Mouse (Mus musculus): ENCODE data around the gene Apoc1. TPM values are rescaled to one million over a fixed set of nuclear protein-coding genes. Genes with fewer than 3 reads are reported as not detected.

Apoc1 gene
- polyA plus RNA-seq, 1 experiment from 2014 or later = 8.8 TPM

DNA sequence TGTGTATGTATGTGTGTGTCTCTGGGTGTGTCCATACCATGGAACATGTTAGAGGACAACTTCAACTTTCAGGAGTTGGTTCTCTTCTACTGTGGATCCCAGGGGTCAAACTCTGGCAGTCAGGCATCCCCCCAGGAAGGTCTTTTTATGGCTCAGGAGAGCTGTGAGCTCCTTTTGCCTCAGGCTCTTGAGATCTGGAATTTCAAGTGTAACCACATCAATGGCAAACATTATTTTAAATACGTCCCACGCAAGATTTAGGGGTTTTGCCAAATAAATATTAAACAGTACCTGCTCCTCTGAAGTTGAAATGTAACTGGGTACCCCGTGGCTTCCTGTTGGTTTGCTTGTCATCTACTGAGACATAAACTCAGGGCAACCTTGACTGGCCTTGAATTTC, 9.5 kb downstream of the Apoc1 start:
- Histone ChIP-seq H3K36me3 (no peaks in the 10 kb centered on the region), H3K4me1 (peaks cover 7% of the 10 kb centered on the region; the same call in 1 of the 2 replicates), H3K27ac (replicated peaks) (no peak overlapping the region), H3K9ac (0 out of 2 replicates have a peak overlapping the region, but pooled peaks have one; percentile 5), H3K27me3 (replicated peaks) (no peaks in the 10 kb centered on the region), H3K4me2 (no peak overlapping the region), H3K4me3 (no peak overlapping the region), H3K9me3 (no peaks in the 10 kb centered on the region)
- ATAC-seq (ENCODE audit: extremely low read depth, insufficient number of reproducible peaks, low FRiP score, low TSS enrichment) = no peak
- WGBS = 67% methylated on average over 3 of the region's 3 CpGs

- 46% methylated on average over 8 of the region's 8 CpGs for WGBS
- Histone ChIP-seq H3K9ac (0 out of 2 replicates have a peak within 1 kb of the TSS, but pooled peaks have one; percentile 24), H3K4me1 (peaks cover 7% of the 10 kb centered on the region; the same call in 1 of the 2 replicates), H3K4me3 (no peak within 1 kb of the TSS), H3K36me3 (no peaks in the 10 kb centered on the region), H3K27me3 (replicated peaks) (no peaks in the 10 kb centered on the region), H3K27ac (replicated peaks) (no peak within 1 kb of the TSS), H3K4me2 (no peak within 1 kb of the TSS), H3K9me3 (no peaks in the 10 kb centered on the region)
- no peak for ATAC-seq (ENCODE audit: extremely low read depth, insufficient number of reproducible peaks, low FRiP score, low TSS enrichment)
These were observed 11.2 kb downstream of the Apoc1 start, which contains the start of the genes Gm44805 and Apoc4 for GRCm38 (mm10) chr7:19681202-19681694. TSS of gene Gm44805 (minus strand) at chr7:19681423. TSS of gene Apoc4 (minus strand) at chr7:19681479.

DNA sequence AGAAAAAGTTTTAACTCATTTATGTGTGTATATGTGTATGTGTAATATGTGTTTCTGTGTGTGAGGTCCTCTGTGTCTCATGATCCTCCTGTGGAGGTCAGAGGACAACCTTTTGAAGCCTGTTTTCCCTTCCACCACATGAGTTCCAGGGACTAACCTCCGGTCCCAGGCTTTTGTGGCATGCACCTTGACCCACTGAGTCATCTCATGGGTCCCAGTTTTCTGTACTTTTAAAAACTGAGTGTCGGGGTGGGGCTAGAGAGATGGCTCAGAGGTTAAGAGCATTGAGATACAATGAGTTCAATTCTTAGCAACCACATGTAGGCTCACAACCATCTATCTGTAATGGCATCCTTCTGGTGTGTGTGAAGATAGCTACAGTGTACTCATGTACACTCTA, 11.8 kb downstream of the Apoc1 start:
- peaks cover 7% of the 10 kb centered on the region; the same call in 1 of the 2 replicates for H3K4me1 ChIP-seq
- H3K9me3 ChIP-seq = no peaks in the 10 kb centered on the region
- 75% methylated on average over 2 of the region's 2 CpGs for WGBS

GRCm38 (mm10) chr7:19678901-19679300, 13.6 kb downstream of the Apoc1 start:
- Histone ChIP-seq H3K4me2 (no peak overlapping the region), H3K36me3 (no peaks in the 10 kb centered on the region), H3K9ac (no peak overlapping the region), H3K27me3 (replicated peaks) (no peaks in the 10 kb centered on the region), H3K4me1 (peaks cover 7% of the 10 kb centered on the region; the same call in 1 of the 2 replicates), H3K9me3 (no peaks in the 10 kb centered on the region), H3K4me3 (no peak overlapping the region), H3K27ac (replicated peaks) (no peak overlapping the region)
- 95% methylated on average over 3 of the region's 3 CpGs for WGBS
- no peak for ATAC-seq (ENCODE audit: extremely low read depth, insufficient number of reproducible peaks, low FRiP score, low TSS enrichment)

More for the DNA sequence above, 11.8 kb downstream of the Apoc1 start:
- ATAC-seq (ENCODE audit: extremely low read depth, insufficient number of reproducible peaks, low FRiP score, low TSS enrichment) = no peak
- no peak overlapping the region for H3K9ac ChIP-seq
- H3K27me3 ChIP-seq (replicated peaks) = no peaks in the 10 kb centered on the region
- no peaks in the 10 kb centered on the region for H3K36me3 ChIP-seq
- H3K4me3 ChIP-seq = no peak overlapping the region
- no peak overlapping the region for H3K27ac ChIP-seq (replicated peaks)
- H3K4me2 ChIP-seq = no peak overlapping the region

GRCm38 (mm10) chr7:19677872-19678271, 14.6 kb downstream of the Apoc1 start, which contains the start of gene Apoc2:
TSS of gene Apoc2 (minus strand) at chr7:19677941.
- WGBS = 52% methylated on average over 8 of the region's 8 CpGs
- Histone ChIP-seq H3K4me3 (no peak within 1 kb of the TSS), H3K27me3 (replicated peaks) (no peaks in the 10 kb centered on the region), H3K36me3 (no peaks in the 10 kb centered on the region), H3K27ac (replicated peaks) (no peak within 1 kb of the TSS), H3K4me1 (peaks cover 7% of the 10 kb centered on the region; the same call in 1 of the 2 replicates), H3K9ac (no peak within 1 kb of the TSS), H3K9me3 (no peaks in the 10 kb centered on the region), H3K4me2 (no peak within 1 kb of the TSS)
- ATAC-seq (ENCODE audit: extremely low read depth, insufficient number of reproducible peaks, low FRiP score, low TSS enrichment) = no peak

DNA sequence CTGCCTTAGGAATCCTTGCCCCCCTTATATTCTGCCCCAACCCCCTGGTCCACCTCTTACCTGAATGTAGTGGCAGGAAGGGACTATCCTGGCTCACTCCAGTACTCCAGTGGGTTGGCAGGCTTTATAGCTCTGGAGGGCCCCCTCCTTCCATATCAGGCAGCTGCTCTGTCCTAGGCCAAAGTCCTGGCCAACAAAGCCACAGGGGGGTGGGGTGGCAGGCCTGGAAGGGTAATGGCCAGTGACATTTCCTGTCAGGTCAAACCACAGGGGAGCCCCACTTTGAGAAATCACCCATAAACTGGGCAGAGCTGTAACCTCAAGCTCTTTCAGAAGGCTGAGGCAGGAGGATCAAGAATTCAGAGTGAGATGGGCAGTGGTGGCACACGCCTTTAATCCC, 15.8 kb downstream of the Apoc1 start:
- no peak overlapping the region for H3K4me2 ChIP-seq
- no peaks in the 10 kb centered on the region for H3K27me3 ChIP-seq (replicated peaks)
- no peaks in the 10 kb centered on the region for H3K36me3 ChIP-seq
- no peak overlapping the region for H3K27ac ChIP-seq (replicated peaks)
- H3K9me3 ChIP-seq = no peaks in the 10 kb centered on the region
- H3K9ac ChIP-seq = no peak overlapping the region
- ATAC-seq (ENCODE audit: extremely low read depth, insufficient number of reproducible peaks, low FRiP score, low TSS enrichment) = no peak
- peaks cover 7% of the 10 kb centered on the region; the same call in 1 of the 2 replicates for H3K4me1 ChIP-seq
- H3K4me3 ChIP-seq = no peak overlapping the region
- WGBS = 61% methylated on average over 1 of the region's 1 CpGs

GRCm38 (mm10) chr7:19675824-19676223, 16.6 kb downstream of the Apoc1 start:
- no peak overlapping the region for H3K4me3 ChIP-seq
- no peak for ATAC-seq (ENCODE audit: extremely low read depth, insufficient number of reproducible peaks, low FRiP score, low TSS enrichment)
- no peak overlapping the region for H3K27ac ChIP-seq (replicated peaks)
- no peaks in the 10 kb centered on the region for H3K9me3 ChIP-seq
- 74% methylated on average over 10 of the region's 10 CpGs for WGBS
- no peak overlapping the region for H3K4me2 ChIP-seq
- H3K9ac ChIP-seq = no peak overlapping the region
- no peaks in the 10 kb centered on the region for H3K27me3 ChIP-seq (replicated peaks)
- no peaks in the 10 kb centered on the region for H3K36me3 ChIP-seq
- H3K4me1 ChIP-seq = no peaks in the 10 kb centered on the region

DNA sequence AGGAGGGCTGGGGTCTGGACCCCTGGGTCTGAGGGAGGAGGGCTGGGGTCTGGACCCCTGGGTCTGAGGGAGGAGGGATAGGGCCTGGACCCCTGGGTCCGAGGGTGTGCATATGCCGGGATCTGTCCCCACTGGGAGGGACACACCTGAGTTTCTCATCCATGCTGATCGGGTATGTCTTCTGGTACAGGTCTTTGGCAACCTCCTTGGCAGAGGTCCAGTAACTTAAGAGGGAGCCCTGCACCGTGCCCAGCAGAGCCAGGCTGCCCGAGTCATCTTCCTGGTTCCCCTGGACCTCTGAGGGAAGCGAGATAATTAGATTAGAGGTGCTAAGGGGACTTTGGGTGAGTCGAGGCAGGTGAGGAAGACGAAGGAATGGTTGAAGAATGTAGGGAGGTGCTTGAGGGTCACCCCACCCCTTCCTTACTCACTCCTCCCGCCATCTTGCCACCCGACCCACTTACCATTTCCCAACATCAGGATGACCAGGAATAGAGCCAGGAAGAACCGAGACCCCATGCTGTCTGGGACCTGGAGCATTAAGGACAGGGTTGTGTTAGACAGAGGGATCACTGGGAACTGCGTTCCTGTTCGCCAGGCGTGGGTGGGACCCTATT, 19.3 kb downstream of the Apoc1 start:
- no peak overlapping the region for H3K4me3 ChIP-seq
- H3K36me3 ChIP-seq = no peaks in the 10 kb centered on the region
- no peak for ATAC-seq (ENCODE audit: extremely low read depth, insufficient number of reproducible peaks, low FRiP score, low TSS enrichment)
- H3K9me3 ChIP-seq = no peaks in the 10 kb centered on the region
- H3K4me2 ChIP-seq = no peak overlapping the region
- WGBS = 54% methylated on average over 14 of the region's 14 CpGs
- H3K9ac ChIP-seq = no peak overlapping the region
- H3K4me1 ChIP-seq = peaks cover 7% of the 10 kb centered on the region
- H3K27ac ChIP-seq (replicated peaks) = no peak overlapping the region
- no peaks in the 10 kb centered on the region for H3K27me3 ChIP-seq (replicated peaks)

DNA sequence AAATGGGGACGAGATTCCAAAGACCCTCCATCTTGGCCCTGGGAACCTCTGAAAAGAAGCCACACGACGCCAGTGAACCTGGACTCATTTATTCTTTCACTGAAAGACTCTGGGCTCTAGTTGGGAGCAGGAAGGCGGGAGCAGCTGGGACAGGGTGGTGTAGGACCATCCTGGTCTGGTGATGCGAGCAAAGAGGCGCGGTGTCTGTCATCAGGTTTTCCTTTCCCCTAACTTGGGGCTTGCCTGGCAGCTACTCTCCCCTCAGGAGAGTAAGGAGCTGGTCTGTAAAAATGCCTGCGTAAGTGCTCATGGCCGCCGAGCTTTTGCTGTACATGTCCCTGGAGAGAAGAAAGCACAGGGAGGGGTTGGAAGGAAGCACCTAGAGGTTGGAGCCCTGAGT, 20.9 kb downstream of the Apoc1 start:
- Histone ChIP-seq H3K4me3 (no peak overlapping the region), H3K9me3 (no peaks in the 10 kb centered on the region), H3K27me3 (replicated peaks) (no peaks in the 10 kb centered on the region), H3K9ac (no peak overlapping the region), H3K4me2 (no peak overlapping the region), H3K36me3 (no peaks in the 10 kb centered on the region), H3K27ac (replicated peaks) (no peak overlapping the region), H3K4me1 (peaks cover 7% of the 10 kb centered on the region)
- no peak for ATAC-seq (ENCODE audit: extremely low read depth, insufficient number of reproducible peaks, low FRiP score, low TSS enrichment)
- WGBS = 65% methylated on average over 10 of the region's 10 CpGs

DNA sequence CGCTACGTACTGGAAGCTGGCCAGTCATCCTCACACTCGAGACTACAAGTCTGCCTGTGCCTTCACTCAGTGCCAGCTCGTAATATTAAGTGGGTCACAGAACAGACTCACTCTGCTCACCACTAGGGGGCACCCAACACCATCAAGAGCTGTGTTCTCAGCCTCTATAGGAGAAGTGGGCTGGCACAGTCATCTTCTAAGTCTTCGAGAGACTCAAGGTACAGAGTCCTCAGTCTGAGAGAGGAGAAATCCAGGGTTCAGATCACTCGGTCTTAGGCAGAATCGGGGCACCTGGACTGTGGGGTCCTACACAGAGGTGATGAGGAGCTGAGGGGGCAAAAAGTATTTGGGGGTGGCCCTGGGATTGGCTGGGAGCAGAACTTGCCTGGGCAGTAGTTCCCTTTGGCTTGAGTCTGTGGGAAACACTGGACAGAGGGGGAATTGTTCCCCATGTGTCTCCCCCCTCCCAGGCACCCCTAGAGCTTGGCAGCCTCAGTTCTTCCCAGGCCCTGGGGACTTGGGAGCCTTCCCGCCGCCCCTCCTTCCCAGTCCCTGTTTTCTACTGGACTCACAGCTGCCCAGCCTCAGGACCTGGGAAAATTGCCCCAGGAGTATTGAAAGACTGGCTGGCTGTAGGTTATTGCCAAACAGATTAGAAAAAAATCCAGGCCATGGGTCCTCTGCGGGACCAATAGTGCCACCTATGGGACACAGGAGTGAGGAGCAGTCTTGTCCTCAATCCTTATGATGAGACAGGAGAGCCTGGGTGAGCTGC, 23.3 kb downstream of the Apoc1 start:
- H3K4me2 ChIP-seq = peak overlapping the region; percentile 56
- peak; percentile 55 for ATAC-seq (ENCODE audit: extremely low read depth, insufficient number of reproducible peaks, low FRiP score, low TSS enrichment)
- no peaks in the 10 kb centered on the region for H3K9me3 ChIP-seq
- 8% methylated on average over 10 of the region's 10 CpGs for WGBS
- no peaks in the 10 kb centered on the region for H3K36me3 ChIP-seq
- peak overlapping the region; percentile 70 for H3K27ac ChIP-seq (replicated peaks)
- peak overlapping the region; percentile 73 for H3K9ac ChIP-seq
- peak overlapping the region; percentile 24 for H3K4me3 ChIP-seq
- H3K4me1 ChIP-seq = peaks cover 16% of the 10 kb centered on the region
- H3K27me3 ChIP-seq (replicated peaks) = no peaks in the 10 kb centered on the region

DNA sequence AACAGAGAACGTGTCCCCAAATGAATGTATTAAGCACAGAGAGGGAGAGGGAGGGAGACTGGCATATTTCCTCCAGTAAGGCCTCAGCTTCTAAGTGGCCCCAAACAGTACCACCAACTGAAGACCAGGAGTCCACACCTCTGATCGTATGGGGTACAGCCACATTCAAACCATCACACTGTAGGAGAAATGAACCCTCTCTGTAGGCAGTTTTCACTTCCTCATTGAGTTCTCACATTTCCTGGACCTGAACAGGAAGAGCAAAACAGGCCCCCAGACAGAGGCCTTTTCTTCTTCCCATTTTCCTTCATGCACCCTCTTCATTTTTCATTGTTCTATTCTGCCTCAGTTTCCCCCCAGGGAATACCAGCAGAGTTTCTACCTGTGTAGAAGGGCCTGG, 25.0 kb downstream of the Apoc1 start:
- Histone ChIP-seq H3K9me3 (no peaks in the 10 kb centered on the region), H3K27ac (replicated peaks) (no peak overlapping the region), H3K4me2 (no peak overlapping the region), H3K36me3 (peaks cover 3% of the 10 kb centered on the region; the same call in 1 of the 2 replicates), H3K27me3 (replicated peaks) (no peaks in the 10 kb centered on the region), H3K4me3 (no peak overlapping the region), H3K9ac (no peak overlapping the region), H3K4me1 (peaks cover 33% of the 10 kb centered on the region)
- ATAC-seq (ENCODE audit: extremely low read depth, insufficient number of reproducible peaks, low FRiP score, low TSS enrichment) = no peak
- WGBS = 73% methylated on average over 2 of the region's 2 CpGs

Data from heart, embryonic 13.5 days (tissue).